Mouse (Mus musculus) heart, embryonic 11.5 days (tissue): ENCODE measurements at regions not wholly inside any gene's neighbourhood (a gene's known extent, or its start where the extent isn't known, plus 50 kb on each side); places are given as distances from the start of the nearest gene placed in this dataset.

Experiments used
- ATAC-seq: fragments of 200-750 bp; cut with Nextera tagmentation; replicated peaks from 2 replicates; pipeline ENCODE4 v1.8.0; 2017; ENCODE audit warnings: moderate library complexity; ENCODE audit not compliant: insufficient number of reproducible peaks, low FRiP score, low TSS enrichment
- H3K27ac ChIP-seq: fragments of 300-500 bp; sonication (generic); 2 replicates; pipeline ENCODE4 v1.5.1; 2014; ENCODE audit warnings: mild to moderate bottlenecking, low read depth, low read length
- H3K27me3 ChIP-seq: fragments of 300-500 bp; sonication (generic); 2 replicates; pipeline ENCODE4 v1.6.1; 2014; ENCODE audit warnings: mild to moderate bottlenecking, low read length, mixed read lengths; ENCODE audit not compliant: control insufficient read depth, insufficient read depth
- H3K36me3 ChIP-seq: fragments of 300-500 bp; sonication (generic); 2 replicates; pipeline ENCODE4 v1.6.1; 2014; ENCODE audit warnings: mild to moderate bottlenecking, low read length, moderate library complexity, mixed read lengths; ENCODE audit not compliant: control insufficient read depth, insufficient read depth
- H3K4me1 ChIP-seq: fragments of 300-500 bp; sonication (generic); 2 replicates; pipeline ENCODE4 v1.6.1; 2014; ENCODE audit warnings: low read length; ENCODE audit not compliant: control insufficient read depth, insufficient read depth
- H3K4me2 ChIP-seq: fragments of 300-500 bp; sonication (generic); 2 replicates; pipeline ENCODE4 v1.6.1; 2014; ENCODE audit warnings: mild to moderate bottlenecking, moderate library complexity
- H3K4me3 ChIP-seq: fragments of 300-500 bp; sonication (generic); 2 replicates; pipeline ENCODE4 v1.5.1; 2014; ENCODE audit warnings: low read depth, low read length
- H3K9ac ChIP-seq: fragments of 300-500 bp; sonication (generic); 2 replicates; pipeline ENCODE4 v1.6.1; 2014; ENCODE audit warnings: mild to moderate bottlenecking, low read depth, low read length, moderate library complexity
- H3K9me3 ChIP-seq: fragments of 300-500 bp; sonication (generic); replicated peaks from 2 replicates; pipeline ENCODE4 v1.6.1; 2016; ENCODE audit warnings: low read length; ENCODE audit not compliant: control insufficient read depth
- WGBS: fragments of 180-500 bp; shearing (Covaris S2); extraction: QIAGEN DNeasy Blood & Tissue Kit; methylation state at CpG from one replicate; pipeline ENCODE4 v1.1.7; 2014; ENCODE audit not compliant: insufficient replicate concordance; 5-methylcytosine and 5-hydroxymethylcytosine counted together

- 89% methylated on average over 8 of the region's 8 CpGs for WGBS
- Histone ChIP-seq H3K4me1 (no peaks in the 10 kb centered on the region), H3K27ac (no peak overlapping the region), H3K4me3 (no peak overlapping the region), H3K27me3 (no peaks in the 10 kb centered on the region), H3K36me3 (no peaks in the 10 kb centered on the region), H3K9ac (no peak overlapping the region), H3K4me2 (no peak overlapping the region), H3K9me3 (no peaks in the 10 kb centered on the region)
- no peak for ATAC-seq
Observed at GRCm38 (mm10) chr2:137257847-137258515, 141.5 kb upstream of the Jag1 start.

DNA sequence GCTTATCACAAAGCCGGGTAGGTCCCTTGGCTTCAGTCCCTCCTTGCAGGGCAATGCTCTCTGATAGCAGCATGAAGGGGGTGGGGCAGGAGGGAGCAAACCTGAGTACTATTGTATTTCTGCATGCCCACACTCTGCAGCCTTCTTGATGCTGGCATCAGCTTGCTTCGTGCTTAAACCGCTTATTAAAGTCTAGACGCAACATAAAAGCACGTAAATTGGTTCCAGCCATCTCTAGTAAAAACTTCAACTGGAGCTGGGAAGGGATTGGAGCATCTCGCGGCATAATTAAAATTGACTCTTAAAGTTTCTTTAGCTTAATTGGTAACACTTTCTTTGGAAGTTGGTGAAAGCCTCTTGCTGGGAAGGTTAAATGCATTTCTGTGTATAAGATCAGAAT, 131.5 kb upstream of the Jag1 start:
- ATAC-seq = no peak
- no peak overlapping the region for H3K9ac ChIP-seq

GRCm38 (mm10) chr2:137244370-137244769, 127.9 kb upstream of the Jag1 start:
- Histone ChIP-seq H3K4me1 (no peaks in the 10 kb centered on the region), H3K4me2 (no peak overlapping the region), H3K9me3 (no peaks in the 10 kb centered on the region), H3K27ac (no peak overlapping the region), H3K9ac (no peak overlapping the region), H3K36me3 (no peaks in the 10 kb centered on the region), H3K27me3 (no peaks in the 10 kb centered on the region), H3K4me3 (no peak overlapping the region)
- WGBS = 88% methylated on average over 6 of the region's 6 CpGs
- no peak for ATAC-seq

More for the DNA sequence above, 131.5 kb upstream of the Jag1 start:
- Histone ChIP-seq H3K36me3 (no peaks in the 10 kb centered on the region), H3K9me3 (no peaks in the 10 kb centered on the region), H3K4me3 (no peak overlapping the region), H3K27ac (no peak overlapping the region), H3K4me2 (no peak overlapping the region), H3K27me3 (no peaks in the 10 kb centered on the region), H3K4me1 (no peaks in the 10 kb centered on the region)
- 66% methylated on average over 7 of the region's 7 CpGs for WGBS

DNA sequence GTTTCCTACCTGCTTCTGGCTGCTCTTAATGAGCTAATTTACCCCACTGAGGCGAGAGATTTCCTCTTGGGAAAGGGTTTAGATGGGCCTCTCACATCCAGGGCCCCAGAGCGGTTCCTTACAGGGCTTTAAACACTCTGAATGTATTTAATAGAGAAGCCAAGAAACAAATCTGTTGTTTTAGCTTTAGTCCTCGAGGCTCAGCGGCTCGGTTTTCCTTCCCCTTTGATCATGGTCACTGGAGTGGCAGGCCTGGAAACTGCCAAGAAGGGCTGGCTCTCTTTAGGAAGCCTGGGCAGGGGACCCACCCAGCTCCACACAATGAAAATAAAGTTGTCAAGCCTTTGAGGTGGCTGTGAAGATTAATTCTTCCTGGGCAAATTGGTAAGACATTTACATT, 127.5 kb upstream of the Jag1 start:
- ATAC-seq = no peak
- WGBS = 36% methylated on average over 5 of the region's 5 CpGs

DNA sequence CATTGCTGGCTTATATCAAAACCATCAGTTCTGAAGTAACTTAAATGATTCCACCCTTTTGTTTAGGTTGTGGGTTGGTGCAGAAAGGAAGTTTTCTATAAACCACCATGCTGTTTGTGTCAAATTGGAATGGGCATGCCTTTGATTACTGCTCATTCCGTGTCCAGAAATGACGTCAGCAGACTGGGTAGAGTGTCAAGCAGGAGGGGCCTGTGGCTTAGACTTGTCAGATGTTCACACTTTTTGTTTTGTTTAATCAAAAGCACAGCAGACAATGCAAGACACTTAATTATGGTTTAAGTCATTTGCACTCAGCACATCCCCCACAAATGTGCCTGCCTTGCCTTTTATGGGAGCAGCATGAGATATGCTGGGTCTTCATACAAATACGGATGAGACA, 120.5 kb upstream of the Jag1 start:
- H3K9me3 ChIP-seq = no peaks in the 10 kb centered on the region
- 58% methylated on average over 3 of the region's 3 CpGs for WGBS
- no peaks in the 10 kb centered on the region for H3K4me1 ChIP-seq
- H3K36me3 ChIP-seq = no peaks in the 10 kb centered on the region
- ATAC-seq = no peak
- H3K27me3 ChIP-seq = no peaks in the 10 kb centered on the region
- no peak overlapping the region for H3K27ac ChIP-seq
- no peak overlapping the region for H3K4me2 ChIP-seq
- H3K4me3 ChIP-seq = no peak overlapping the region
- H3K9ac ChIP-seq = no peak overlapping the region

More for the DNA sequence above, 127.5 kb upstream of the Jag1 start:
- H3K27ac ChIP-seq = no peak overlapping the region
- no peak overlapping the region for H3K4me3 ChIP-seq
- no peak overlapping the region for H3K9ac ChIP-seq
- H3K36me3 ChIP-seq = no peaks in the 10 kb centered on the region
- no peaks in the 10 kb centered on the region for H3K27me3 ChIP-seq
- no peak overlapping the region for H3K4me2 ChIP-seq
- H3K4me1 ChIP-seq = no peaks in the 10 kb centered on the region
- no peaks in the 10 kb centered on the region for H3K9me3 ChIP-seq

DNA sequence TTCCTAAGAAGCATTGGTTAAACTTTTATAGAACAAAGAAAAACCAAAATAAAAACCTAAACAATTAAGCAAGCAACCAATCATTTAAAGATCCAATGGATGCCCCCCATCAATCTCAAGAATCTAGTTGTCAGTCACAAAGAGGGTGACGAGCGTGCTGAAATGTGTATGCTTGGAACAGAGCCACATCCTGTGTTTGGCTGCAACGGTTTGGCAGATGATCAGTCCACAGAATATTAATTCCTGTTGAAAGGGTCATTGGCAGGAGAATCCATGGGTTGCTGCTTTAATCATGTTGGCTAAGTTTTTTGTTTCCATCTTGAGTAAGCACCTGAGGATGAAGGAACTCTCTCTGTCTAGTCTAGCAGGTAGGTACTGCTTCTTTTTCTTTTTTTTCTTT, 117.5 kb upstream of the Jag1 start:
- no peak for ATAC-seq
- Histone ChIP-seq H3K9me3 (no peaks in the 10 kb centered on the region), H3K27me3 (no peaks in the 10 kb centered on the region), H3K4me1 (no peaks in the 10 kb centered on the region), H3K4me3 (no peak overlapping the region), H3K36me3 (no peaks in the 10 kb centered on the region), H3K27ac (no peak overlapping the region), H3K4me2 (no peak overlapping the region), H3K9ac (no peak overlapping the region)
- 87% methylated on average over 3 of the region's 3 CpGs for WGBS

DNA sequence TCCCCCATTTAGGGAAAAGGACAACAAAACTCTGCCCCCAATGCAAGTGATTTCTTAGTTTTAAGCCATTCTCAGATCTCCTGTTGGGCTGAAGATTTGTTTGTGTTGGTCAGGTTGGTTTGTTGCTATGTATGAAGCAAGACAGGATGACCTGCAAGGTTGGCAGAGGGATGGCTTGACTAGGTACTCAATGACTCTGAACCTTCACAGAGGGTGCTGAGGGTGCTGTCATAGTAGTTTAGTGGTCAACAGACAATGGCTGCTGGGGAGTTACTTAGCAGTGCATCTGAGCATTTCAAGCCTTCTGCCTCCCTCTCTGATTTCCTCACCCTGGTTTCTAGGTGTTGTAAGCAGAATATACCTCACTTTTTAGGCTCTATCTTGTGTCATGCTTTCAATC, 114.7 kb upstream of the Jag1 start:
- H3K27ac ChIP-seq = no peak overlapping the region

GRCm38 (mm10) chr2:137229422-137230069, 113.1 kb upstream of the Jag1 start:
- no peak for ATAC-seq
- 88% methylated on average over 1 of the region's 1 CpGs for WGBS

More for the DNA sequence above, 114.7 kb upstream of the Jag1 start:
- Histone ChIP-seq H3K4me3 (no peak overlapping the region), H3K4me2 (no peak overlapping the region), H3K36me3 (no peaks in the 10 kb centered on the region), H3K4me1 (no peaks in the 10 kb centered on the region), H3K27me3 (no peaks in the 10 kb centered on the region), H3K9me3 (no peaks in the 10 kb centered on the region), H3K9ac (no peak overlapping the region)
- no peak for ATAC-seq

DNA sequence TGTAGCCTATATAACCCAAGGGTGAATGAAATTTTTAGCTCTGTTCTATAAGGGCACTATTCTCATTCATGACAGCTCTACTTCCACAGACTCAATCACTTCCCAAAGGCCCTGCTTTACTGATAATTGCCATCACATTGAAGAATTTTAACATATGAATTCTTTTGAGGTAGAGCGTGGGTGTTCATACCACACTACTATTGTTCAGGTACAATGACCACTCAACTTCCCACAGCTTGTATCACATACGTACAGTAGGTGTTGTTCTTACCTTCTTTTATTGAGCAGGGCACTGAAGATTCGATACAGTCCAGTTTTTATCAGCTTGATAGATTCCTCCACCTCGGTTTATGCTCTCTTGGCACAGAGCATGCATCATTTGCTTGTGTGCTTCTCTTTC, 111.1 kb upstream of the Jag1 start:
- no peaks in the 10 kb centered on the region for H3K27me3 ChIP-seq
- H3K27ac ChIP-seq = no peak overlapping the region
- WGBS = 86% methylated on average over 4 of the region's 4 CpGs
- H3K4me2 ChIP-seq = no peak overlapping the region
- H3K9ac ChIP-seq = no peak overlapping the region
- no peak for ATAC-seq
- no peak overlapping the region for H3K4me3 ChIP-seq
- H3K36me3 ChIP-seq = no peaks in the 10 kb centered on the region
- H3K4me1 ChIP-seq = no peaks in the 10 kb centered on the region
- H3K9me3 ChIP-seq = no peaks in the 10 kb centered on the region

More at GRCm38 (mm10) chr2:137229422-137230069, 113.1 kb upstream of the Jag1 start:
- no peaks in the 10 kb centered on the region for H3K4me1 ChIP-seq
- H3K9me3 ChIP-seq = no peaks in the 10 kb centered on the region
- H3K36me3 ChIP-seq = no peaks in the 10 kb centered on the region
- H3K4me2 ChIP-seq = no peak overlapping the region
- no peak overlapping the region for H3K9ac ChIP-seq
- no peak overlapping the region for H3K4me3 ChIP-seq
- H3K27ac ChIP-seq = no peak overlapping the region
- H3K27me3 ChIP-seq = no peaks in the 10 kb centered on the region
